Mouse (Mus musculus) embryonic fibroblast, embryonic 13.5 days (primary cell): ENCODE measurements around the gene Lpin1.

ENCODE experiments used
- CTCF ChIP-seq: IDR thresholded peaks from 2 replicates; pipeline ENCODE4 v1.5.1; 2011; ENCODE audit warnings: mild to moderate bottlenecking, control low read depth, low read length, moderate library complexity, borderline replicate concordance; ENCODE audit not compliant: insufficient read depth
- POLR2A ChIP-seq: IDR thresholded peaks from 2 replicates; pipeline ENCODE4 v1.6.1; 2011; ENCODE audit warnings: low read depth, mild to moderate bottlenecking, control low read depth, low read length, moderate library complexity

GRCm38 (mm10) chr12:16591453-16592200 lies 19.1 kb downstream of the Lpin1 start:
- no peak for TF ChIP-seq CTCF
- no peak for TF ChIP-seq POLR2A
